Mouse (Mus musculus) erythroblast, embryonic 14.5 days (primary cell): ENCODE measurements around the gene Wbp1. TPM values are rescaled to one million over a fixed set of nuclear protein-coding genes. Genes with fewer than 3 reads are reported as not detected.

Source experiments
- H3K27me3 ChIP-seq: 2 replicates; pipeline ENCODE4 v1.6.1; 2012; ENCODE audit warnings: inconsistent platforms; ENCODE audit not compliant: control insufficient read depth
- H3K36me3 ChIP-seq: 2 replicates; pipeline ENCODE4 v1.6.1; 2012; ENCODE audit warnings: mild to moderate bottlenecking, inconsistent platforms; ENCODE audit not compliant: control insufficient read depth
- H3K4me1 ChIP-seq: 2 replicates; pipeline ENCODE4 v1.6.1; 2012; ENCODE audit warnings: inconsistent platforms; ENCODE audit not compliant: control insufficient read depth
- H3K4me3 ChIP-seq: replicated peaks from 2 replicates; pipeline ENCODE3; 2012; ENCODE audit warnings: moderate library complexity, mild to moderate bottlenecking, inconsistent platforms
- H3K9me3 ChIP-seq: 2 replicates; pipeline ENCODE4 v1.6.1; 2012; ENCODE audit warnings: low read length, inconsistent platforms, mixed read lengths; ENCODE audit not compliant: control insufficient read depth
- GATA1 ChIP-seq: IDR thresholded peaks from 2 replicates; pipeline ENCODE4 v1.6.1; 2012; ENCODE audit warnings: low read length, inconsistent platforms, mixed read lengths
- TAL1 ChIP-seq: IDR thresholded peaks from 3 replicates; pipeline ENCODE4 v1.6.1; 2012; ENCODE audit warnings: low read length, inconsistent platforms, mixed read lengths
- polyA plus RNA-seq: library from polyadenylated mRNA; stranded (reverse); fragments of >175 nt; gene quantifications from 2 replicates; pipeline ENCODE4 v1.2.3, GENCODE M21; 2012

Wbp1 gene
- polyA plus RNA-seq, 1 experiment: 16.2 TPM

DNA sequence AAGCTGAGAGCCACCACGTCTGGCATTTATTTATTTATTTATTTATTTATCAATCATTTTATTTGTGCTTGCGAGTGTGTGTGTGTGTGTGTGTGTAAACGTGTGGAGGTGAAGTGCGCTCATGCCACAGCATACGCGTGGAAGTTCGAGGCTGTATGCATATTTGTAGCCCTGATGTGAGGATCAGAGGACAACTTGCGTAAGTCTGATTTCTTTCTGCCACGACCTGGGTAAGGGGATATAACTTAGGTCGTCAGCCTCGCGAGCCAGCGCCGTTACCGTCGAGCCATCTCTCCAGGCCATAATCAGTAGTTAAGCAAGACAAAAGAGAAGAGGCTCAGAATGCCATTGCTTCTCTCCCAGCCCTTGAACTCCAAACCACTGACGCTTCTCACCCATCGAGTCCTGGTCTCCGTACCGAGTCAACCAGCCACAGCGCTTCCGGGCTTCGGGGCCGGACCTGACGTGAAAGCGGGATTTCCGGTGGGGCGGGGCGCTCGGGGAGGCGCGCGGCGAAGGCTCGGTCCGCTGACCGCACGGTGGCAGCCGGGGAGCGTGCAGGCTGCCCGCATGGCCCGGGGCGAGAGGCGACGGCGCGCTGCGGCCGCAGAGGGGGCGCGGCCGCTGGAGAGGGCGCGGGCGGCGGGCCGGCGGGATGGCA, 6.2 kb downstream of the Wbp1 start, which contains the start of gene Mogs:
Mogs (plus strand) TSS at position 486 of the 661 bp plus-strand sequence.
- no peak for TF ChIP-seq TAL1
- no peak for TF ChIP-seq GATA1
- Histone ChIP-seq H3K4me3 (peak within 1 kb of the TSS; percentile 93), H3K36me3 (peaks cover 69% of the 10 kb centered on the region), H3K9me3 (no peaks in the 10 kb centered on the region), H3K4me1 (peaks cover 86% of the 10 kb centered on the region), H3K27me3 (no peaks in the 10 kb centered on the region)

DNA sequence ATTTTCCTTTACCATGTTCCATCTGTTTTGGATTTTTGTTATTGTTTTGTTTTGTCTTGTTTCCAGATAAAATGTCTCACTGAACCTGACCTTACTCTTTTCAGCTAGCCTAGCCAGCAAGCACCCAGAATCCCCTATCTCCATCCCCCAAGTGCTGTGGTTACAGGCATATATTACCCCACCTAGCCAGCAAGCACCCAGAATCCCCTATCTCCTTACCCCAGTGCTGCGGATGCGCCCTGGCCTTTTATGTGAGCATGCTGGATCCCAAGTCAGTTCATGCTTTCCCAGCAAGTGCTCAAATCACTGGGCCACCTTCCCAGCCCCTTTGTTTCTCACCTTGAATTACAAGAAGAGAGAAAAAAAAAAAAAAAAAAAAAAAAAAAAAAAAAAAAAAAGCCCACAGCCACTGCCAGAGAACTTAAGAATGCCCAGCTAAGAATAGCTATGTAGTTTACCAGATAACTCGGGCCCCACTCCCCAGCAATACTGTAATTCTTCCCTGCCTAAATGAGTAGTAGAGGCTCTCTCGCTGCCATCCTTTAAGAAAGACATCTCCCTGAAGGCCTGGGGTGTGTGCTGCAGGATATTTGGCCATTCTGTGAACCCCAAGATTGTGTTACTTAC, 9.7 kb downstream of the Wbp1 start:
- H3K27me3 ChIP-seq: no peaks in the 10 kb centered on the region
- peaks cover 52% of the 10 kb centered on the region for H3K36me3 ChIP-seq
- TF ChIP-seq TAL1 (no peak), GATA1 (no peak)
- H3K4me1 ChIP-seq: peaks cover 77% of the 10 kb centered on the region
- no peaks in the 10 kb centered on the region for H3K9me3 ChIP-seq
- no peak overlapping the region for H3K4me3 ChIP-seq

DNA sequence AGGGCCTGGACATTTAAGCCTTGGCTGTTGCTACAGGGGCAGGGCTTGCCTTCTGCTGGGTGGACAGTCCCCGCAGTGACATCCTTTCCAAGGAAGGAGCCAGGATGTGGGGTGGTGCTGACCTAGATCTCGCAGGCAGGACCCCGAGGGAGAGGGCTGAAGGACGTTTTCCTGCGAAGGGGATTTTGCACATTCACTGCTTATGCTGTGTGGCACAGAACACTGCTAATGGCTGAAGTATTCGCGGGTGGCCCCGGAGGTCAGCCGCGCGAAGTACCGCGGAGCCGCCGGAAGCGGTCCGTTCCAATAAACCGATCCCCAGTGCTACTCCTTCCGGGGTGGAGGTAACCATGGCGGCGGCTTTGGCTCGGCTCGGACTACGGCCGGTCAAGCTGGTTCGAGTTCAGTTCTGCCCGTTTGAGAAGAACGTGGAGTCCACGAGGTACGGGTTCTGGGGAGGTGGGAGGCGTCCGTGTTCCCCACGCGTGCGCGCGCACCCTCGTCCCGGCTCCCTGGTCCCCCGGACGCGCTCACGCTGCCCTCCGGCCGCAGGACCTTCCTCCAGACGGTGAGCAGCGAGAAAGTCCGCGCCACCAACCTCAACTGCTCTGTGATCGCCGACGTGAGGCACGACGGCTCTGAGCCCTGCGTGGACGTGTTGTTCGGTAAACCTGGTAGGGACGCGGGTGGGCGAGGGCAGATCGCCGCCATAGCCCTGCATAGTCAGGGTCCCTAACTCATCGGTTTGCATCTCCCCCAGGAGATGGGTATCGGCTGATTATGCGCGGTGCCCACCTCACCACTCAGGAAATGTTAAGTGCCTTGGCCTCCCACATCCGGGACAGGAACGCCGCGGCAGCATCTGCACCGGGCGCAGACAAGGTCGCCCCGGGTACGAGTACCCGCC, 12.3 kb downstream of the Wbp1 start, which contains the start of gene Mrpl53:
Mrpl53 (plus strand) TSS at position 279 of the 907 bp plus-strand sequence.
- Histone ChIP-seq H3K4me3 (peak within 1 kb of the TSS; percentile 68), H3K27me3 (no peaks in the 10 kb centered on the region), H3K9me3 (no peaks in the 10 kb centered on the region), H3K4me1 (peaks cover 53% of the 10 kb centered on the region), H3K36me3 (peaks cover 70% of the 10 kb centered on the region)
- TF ChIP-seq TAL1 (no peak), GATA1 (no peak)

- H3K9me3 ChIP-seq: no peaks in the 10 kb centered on the region
- H3K36me3 ChIP-seq: peaks cover 72% of the 10 kb centered on the region
- H3K27me3 ChIP-seq: no peaks in the 10 kb centered on the region
- H3K4me1 ChIP-seq: peaks cover 56% of the 10 kb centered on the region
- TF ChIP-seq TAL1 (no peak), GATA1 (no peak)
- peak overlapping the region; percentile 68 for H3K4me3 ChIP-seq
Measured at GRCm38 (mm10) chr6:83107566-83108400, 13.6 kb downstream of the Wbp1 start.

- Histone ChIP-seq H3K36me3 (peaks cover 48% of the 10 kb centered on the region), H3K27me3 (peaks cover 6% of the 10 kb centered on the region), H3K4me1 (peaks cover 48% of the 10 kb centered on the region), H3K4me3 (no peak overlapping the region), H3K9me3 (no peaks in the 10 kb centered on the region)
- TF ChIP-seq TAL1 (no peak), GATA1 (no peak)
Measured at GRCm38 (mm10) chr6:83104158-83104557, 17.2 kb downstream of the Wbp1 start.

- H3K36me3 ChIP-seq: peaks cover 47% of the 10 kb centered on the region
Measured at GRCm38 (mm10) chr6:83103130-83103650, 18.2 kb downstream of the Wbp1 start.

GRCm38 (mm10) chr6:83101688-83102556, 19.4 kb downstream of the Wbp1 start:
- Histone ChIP-seq H3K9me3 (no peaks in the 10 kb centered on the region), H3K27me3 (peaks cover 24% of the 10 kb centered on the region), H3K4me3 (peak overlapping the region; percentile 79), H3K4me1 (peaks cover 31% of the 10 kb centered on the region), H3K36me3 (peaks cover 36% of the 10 kb centered on the region)
- TF ChIP-seq GATA1 (no peak), TAL1 (no peak)

More at GRCm38 (mm10) chr6:83103130-83103650, 18.2 kb downstream of the Wbp1 start:
- Histone ChIP-seq H3K27me3 (peaks cover 16% of the 10 kb centered on the region), H3K4me1 (peaks cover 42% of the 10 kb centered on the region), H3K9me3 (no peaks in the 10 kb centered on the region), H3K4me3 (peak overlapping the region; percentile 79)
- no peak for TF ChIP-seq TAL1
- no peak for TF ChIP-seq GATA1

DNA sequence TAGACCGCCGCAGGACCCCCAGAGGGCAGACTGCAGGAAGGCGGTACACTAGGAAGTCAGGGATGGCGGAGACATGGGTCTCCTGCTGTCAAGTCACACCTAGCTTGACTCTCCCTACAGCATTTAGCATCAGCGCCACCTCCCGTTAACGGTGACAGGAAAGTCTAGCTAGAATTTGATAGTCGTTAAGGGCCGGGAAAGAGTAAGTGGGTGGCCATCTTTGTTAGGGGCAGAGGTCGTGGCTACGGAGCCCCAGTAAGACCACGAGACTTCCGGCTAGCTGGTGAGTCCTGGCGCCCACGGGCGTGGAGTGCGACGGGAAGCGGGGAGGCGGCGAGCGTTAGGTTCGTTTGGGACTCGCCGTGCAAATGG, 20.1 kb downstream of the Wbp1 start, which contains the start of the genes Ccdc142 and Gm42688:
Ccdc142 (plus strand) TSS at position 286 of the 372 bp plus-strand sequence.
Gm42688 (plus strand) TSS at position 302 of the 372 bp plus-strand sequence.
- TF ChIP-seq GATA1: no peak
- TF ChIP-seq TAL1: no peak

More for the DNA sequence above, 20.1 kb downstream of the Wbp1 start, which contains the start of the genes Ccdc142 and Gm42688:
- H3K4me1 ChIP-seq: peaks cover 31% of the 10 kb centered on the region
- H3K4me3 ChIP-seq: peak within 1 kb of the TSS; percentile 79
- H3K36me3 ChIP-seq: peaks cover 32% of the 10 kb centered on the region
- peaks cover 26% of the 10 kb centered on the region for H3K27me3 ChIP-seq
- no peaks in the 10 kb centered on the region for H3K9me3 ChIP-seq
